Comparison of ENCODE assay signal across 9 mouse cellular contexts in genomic region chr14:55558740-55559448, GRCm38 (mm10). TPM values are rescaled to one million over a fixed set of nuclear protein-coding genes. Genes with fewer than 3 reads are reported as not detected.
A peak's percentile ranks its signal among the peaks of the same experiment; 100 is the strongest.
DNase-seq lines count a peak whose midpoint lies in the region; ATAC-seq lines count a peak whose summit lies in the region.
"Had no signal": no experiment of that assay in that cellular context is flagged by ENCODE, and none has a peak within 500 bp of the region (broad histone marks: within the 10 kb centered on the region; RNA-seq: fewer than 3 reads in every experiment).

No protein-coding gene starts in this region.

- intact Hi-C loops in heart, postnatal 10 days (cut with DNase I), result no loop called here

- no peak for ATAC-seq in heart, embryonic 14.5 days (ENCODE audit: insufficient number of reproducible peaks, insufficient read depth, low FRiP score, low read depth)
- ATAC-seq in hindbrain, embryonic 16.5 days, result no peak
- no peak for ATAC-seq in midbrain, embryonic 11.5 days (ENCODE audit: low FRiP score)

- peaks cover 7 to 13% of the 10 kb centered on the region in 2 experiments for H3K4me1 ChIP-seq in heart, embryonic 14.5 days (ENCODE audit: control insufficient read depth in 2 of 2, insufficient read depth in 2 of 2, low read length in 2 of 2)
- peaks cover 15% of the 10 kb centered on the region for H3K4me1 ChIP-seq in hindbrain, embryonic 16.5 days (ENCODE audit: control insufficient read depth, insufficient read depth, low read depth, low read length)
- peaks cover 9% of the 10 kb centered on the region for H3K4me1 ChIP-seq in midbrain, embryonic 11.5 days (ENCODE audit: control insufficient read depth, insufficient read depth, low read length)

- 56% methylated on average over 6 of the region's 6 CpGs for WGBS in heart, embryonic 14.5 days
- 62% methylated on average over 6 of the region's 6 CpGs for WGBS in hindbrain, embryonic 16.5 days
- 54% methylated on average over 6 of the region's 6 CpGs for WGBS in midbrain, embryonic 11.5 days

- no peaks in the 10 kb centered on the region for H3K9me3 ChIP-seq in heart, embryonic 14.5 days (ENCODE audit: control insufficient read depth, low read length)
- no peaks in the 10 kb centered on the region for H3K9me3 ChIP-seq in hindbrain, embryonic 16.5 days (ENCODE audit: control insufficient read depth, low read length)
- H3K9me3 ChIP-seq in midbrain, embryonic 11.5 days (ENCODE audit: control insufficient read depth, low read length), result no peaks in the 10 kb centered on the region

- H3K4me3 ChIP-seq in heart, embryonic 14.5 days (ENCODE audit: control insufficient read depth in 1 of 2, insufficient read depth in 1 of 2, low read depth in 1 of 2, low read length in 2 of 2), result peak overlapping the region in 1 of 2 experiments; percentile 75; a peak in 2 of 4 replicates
- peak overlapping the region; percentile 67; the same call in 1 of the 2 replicates for H3K4me3 ChIP-seq in hindbrain, embryonic 16.5 days (ENCODE audit: low read length)
- H3K4me3 ChIP-seq in midbrain, embryonic 11.5 days (ENCODE audit: low read depth, low read length), result peak overlapping the region; percentile 63

- H3K4me2 ChIP-seq in heart, embryonic 14.5 days (ENCODE audit: low read length), result peak overlapping the region; percentile 65
- peak overlapping the region; percentile 68 for H3K4me2 ChIP-seq in hindbrain, embryonic 16.5 days (ENCODE audit: low read length)
- peak overlapping the region; percentile 75 for H3K4me2 ChIP-seq in midbrain, embryonic 11.5 days

- DNase-seq in heart, postnatal 10 days, result no peak
- DNase-seq in c-Kit-negative CD71-positive TER-119-positive erythroid progenitor cells, embryonic 14.5 days (ENCODE audit: low read depth, low spot score), result peak; percentile 58
- DNase-seq in midbrain, embryonic 11.5 days (ENCODE audit: low spot score, missing footprints), result peak; percentile 76
- no peak for DNase-seq in layer of hippocampus, postnatal 25 days (ENCODE audit: extremely low spot score in 1 of 2, low spot score in 1 of 2)
- DNase-seq in frontal cortex, postnatal 10 days (ENCODE audit: low spot score in 2 of 2), result no peak
- DNase-seq in cerebellum, postnatal 10 days, result no peak

- no peaks in the 10 kb centered on the region for H3K27me3 ChIP-seq in heart, embryonic 14.5 days (ENCODE audit: control insufficient read depth, insufficient read depth, low read length)
- no peaks in the 10 kb centered on the region for H3K27me3 ChIP-seq in hindbrain, embryonic 16.5 days (replicated peaks; ENCODE audit: control insufficient read depth, insufficient read depth, low read length)
- H3K27me3 ChIP-seq in midbrain, embryonic 11.5 days (ENCODE audit: control insufficient read depth, insufficient read depth, low read length), result no peaks in the 10 kb centered on the region

- peaks cover 13% of the 10 kb centered on the region for H3K36me3 ChIP-seq in heart, embryonic 14.5 days (ENCODE audit: control insufficient read depth, insufficient read depth, low read length)
- H3K36me3 ChIP-seq in hindbrain, embryonic 16.5 days (ENCODE audit: control insufficient read depth, insufficient read depth, low read length), result peaks cover 5% of the 10 kb centered on the region; the same call in 1 of the 2 replicates
- H3K36me3 ChIP-seq in midbrain, embryonic 11.5 days (ENCODE audit: control insufficient read depth, insufficient read depth, low read length), result no peaks in the 10 kb centered on the region

- H3K9ac ChIP-seq in heart, embryonic 14.5 days (ENCODE audit: low read length), result peak overlapping the region; percentile 92
- H3K9ac ChIP-seq in hindbrain, embryonic 16.5 days (ENCODE audit: low read depth, low read length), result no peak overlapping the region; the same call in 1 of the 2 replicates
- H3K9ac ChIP-seq in midbrain, embryonic 11.5 days (ENCODE audit: low read length), result no peak overlapping the region; the same call in 1 of the 2 replicates

- peak overlapping the region in 1 of 2 experiments; percentile 100; a peak in 1 of 4 replicates for H3K27ac ChIP-seq in heart, embryonic 14.5 days (replicated peaks in 1 of 2; ENCODE audit: control insufficient read depth in 1 of 2, insufficient read depth in 1 of 2, low read depth in 2 of 2, low read length in 2 of 2)
- no peak overlapping the region; the same call in 1 of the 2 replicates for H3K27ac ChIP-seq in hindbrain, embryonic 16.5 days (ENCODE audit: low read depth, low read length)
- H3K27ac ChIP-seq in midbrain, embryonic 11.5 days (ENCODE audit: low read depth, low read length), result no peak overlapping the region

RNA-seq across cellular contexts. Expression of gene Dcaf11, which starts 0.9 kb away (rescaled TPM):
- polyA plus RNA-seq in heart, embryonic 14.5 days (2014; fragmentation: Nextera tagmentation; extraction: Ambion mirVana), result 68.1 and 74.1 TPM in 2 replicates
- 10 to 100 TPM; 86.3 to 87.5 TPM for total RNA-seq in heart, postnatal 10 days (2021)
- polyA plus RNA-seq in hindbrain, embryonic 16.5 days (2015; fragmentation: Nextera tagmentation; extraction: Ambion mirVana), result 110 and 127 TPM in 2 replicates
- 76.4 and 85.4 TPM in 2 replicates for polyA plus RNA-seq in midbrain, embryonic 11.5 days (2014; fragmentation: Nextera tagmentation; extraction: Ambion mirVana)
- total RNA-seq in layer of hippocampus, postnatal 25 days (2021), result 10 to 100 TPM; 72.7 to 86.4 TPM

RNA-seq across cellular contexts. Expression of gene A730061H03Rik, which starts 1.3 kb away (rescaled TPM):
- polyA plus RNA-seq in heart, embryonic 14.5 days (2014; fragmentation: Nextera tagmentation; extraction: Ambion mirVana), result not detected in 2 replicates
- total RNA-seq in heart, postnatal 10 days (2021), result under 1 TPM; 0.64 to 0.65 TPM
- 0.89 and 1.4 TPM in 2 replicates for polyA plus RNA-seq in hindbrain, embryonic 16.5 days (2015; fragmentation: Nextera tagmentation; extraction: Ambion mirVana)
- polyA plus RNA-seq in midbrain, embryonic 11.5 days (2014; fragmentation: Nextera tagmentation; extraction: Ambion mirVana), result 0.92 TPM in 1 of 2 replicates, not detected in the other
- under 1 TPM; 0.89 to 0.92 TPM for total RNA-seq in layer of hippocampus, postnatal 25 days (2021)
- total RNA-seq: left cerebral cortex, postnatal 10 days had no signal

RNA-seq across cellular contexts. Expression of gene Fitm1, which starts 16.5 kb away (rescaled TPM):
- polyA plus RNA-seq in heart, embryonic 14.5 days (2014; fragmentation: Nextera tagmentation; extraction: Ambion mirVana), result 97.6 and 102 TPM in 2 replicates
- 100 to 1,000 TPM; 192 to 201 TPM for total RNA-seq in heart, postnatal 10 days (2021)
- polyA plus RNA-seq in hindbrain, embryonic 16.5 days (2015; fragmentation: Nextera tagmentation; extraction: Ambion mirVana), result 0.26 and 1.4 TPM in 2 replicates
- not detected in 2 replicates for polyA plus RNA-seq in midbrain, embryonic 11.5 days (2014; fragmentation: Nextera tagmentation; extraction: Ambion mirVana)
- total RNA-seq in layer of hippocampus, postnatal 25 days (2021), result not detected
- total RNA-seq: left cerebral cortex, postnatal 10 days had no signal

RNA-seq across cellular contexts. Expression of gene Pck2, which starts 18.8 kb away (rescaled TPM):
- polyA plus RNA-seq in heart, embryonic 14.5 days (2014; fragmentation: Nextera tagmentation; extraction: Ambion mirVana), result 35.1 TPM in 2 replicates
- total RNA-seq in heart, postnatal 10 days (2021), result 10 to 100 TPM; 23.3 to 24.1 TPM
- 29.3 and 32.4 TPM in 2 replicates for polyA plus RNA-seq in hindbrain, embryonic 16.5 days (2015; fragmentation: Nextera tagmentation; extraction: Ambion mirVana)
- 10.0 and 10.7 TPM in 2 replicates for polyA plus RNA-seq in midbrain, embryonic 11.5 days (2014; fragmentation: Nextera tagmentation; extraction: Ambion mirVana)
- 10 to 100 TPM; 37.2 to 37.8 TPM for total RNA-seq in layer of hippocampus, postnatal 25 days (2021)

RNA-seq across cellular contexts. Expression of gene Psme1, which starts 19.0 kb away (rescaled TPM):
- polyA plus RNA-seq in heart, embryonic 14.5 days (2014; fragmentation: Nextera tagmentation; extraction: Ambion mirVana), result 224 and 250 TPM in 2 replicates
- total RNA-seq in heart, postnatal 10 days (2021), result 100 to 1,000 TPM; 247 to 272 TPM
- 223 and 230 TPM in 2 replicates for polyA plus RNA-seq in hindbrain, embryonic 16.5 days (2015; fragmentation: Nextera tagmentation; extraction: Ambion mirVana)
- 111 and 114 TPM in 2 replicates for polyA plus RNA-seq in midbrain, embryonic 11.5 days (2014; fragmentation: Nextera tagmentation; extraction: Ambion mirVana)
- 10 to 100 TPM; 49.3 to 56.6 TPM for total RNA-seq in layer of hippocampus, postnatal 25 days (2021)

Comparison
In these comparisons a context has a peak if more than half of its experiments do, and no peak if none do; other contexts are left out.
1. DNase-seq: peak in c-Kit-negative CD71-positive TER-119-positive erythroid progenitor cells, embryonic 14.5 days (single experiment) and midbrain, embryonic 11.5 days (single experiment); none in heart, postnatal 10 days (0 of 2), layer of hippocampus, postnatal 25 days (0 of 2), frontal cortex, postnatal 10 days (0 of 2) and cerebellum, postnatal 10 days (0 of 2).
2. RNA of gene Fitm1, which starts 16.5 kb away (polyA plus RNA-seq): 97.6 to 102 TPM in heart, embryonic 14.5 days; 0.26 to 1.4 TPM in hindbrain, embryonic 16.5 days and not detected in midbrain, embryonic 11.5 days; every median in the first group is over 10 times any median in the second.
3. Peak in every context shown above with its lines, with median percentiles within 50 percentile points of each other: H3K4me2 ChIP-seq.